Mouse (Mus musculus) hindbrain, postnatal 0 days (tissue): Measurements from ENCODE around the gene Cela1. TPM values are rescaled to one million over a fixed set of nuclear protein-coding genes. Genes with fewer than 3 reads are reported as not detected.
A peak's percentile ranks its signal among the peaks of the same experiment; 100 is the strongest.

Experiments
- ATAC-seq: fragments of 200-750 bp; cut with Nextera tagmentation; 2 replicates; pipeline ENCODE4 v1.8.0; 2017; ENCODE audit warnings: mild to moderate bottlenecking, moderate TSS enrichment, moderate library complexity
- DNase-seq: peaks from one replicate; pipeline ENCODE4 v3.0.0-alpha.2; 2015; ENCODE audit warnings: low spot score
- H3K27ac ChIP-seq: fragments of 300-500 bp; sonication (generic); 2 replicates; pipeline ENCODE4 v1.5.1; 2014; ENCODE audit warnings: mild to moderate bottlenecking
- H3K27me3 ChIP-seq: fragments of 300-500 bp; sonication (generic); 2 replicates; pipeline ENCODE4 v1.6.1; 2014; ENCODE audit warnings: low read length, mixed read lengths; ENCODE audit not compliant: insufficient read depth
- H3K36me3 ChIP-seq: fragments of 300-500 bp; sonication (generic); 2 replicates; pipeline ENCODE4 v1.6.1; 2014; ENCODE audit warnings: low read length, mixed read lengths; ENCODE audit not compliant: insufficient read depth
- H3K4me1 ChIP-seq: fragments of 300-500 bp; sonication (generic); 2 replicates; pipeline ENCODE4 v1.6.1; 2014; ENCODE audit warnings: antibody characterized with exemption, low read length, mixed read lengths; ENCODE audit not compliant: insufficient read depth
- H3K4me2 ChIP-seq: fragments of 300-500 bp; sonication (generic); 2 replicates; pipeline ENCODE4 v1.6.1; 2014; ENCODE audit warnings: low read depth, mild to moderate bottlenecking, low read length, moderate library complexity, mixed read lengths
- H3K4me3 ChIP-seq: fragments of 300-500 bp; sonication (generic); 2 replicates; pipeline ENCODE4 v1.5.1; 2014; ENCODE audit warnings: low read length
- H3K9ac ChIP-seq: fragments of 300-500 bp; sonication (generic); replicated peaks from 2 replicates; pipeline ENCODE4 v1.6.1; 2014; ENCODE audit warnings: mild to moderate bottlenecking, low read length, moderate library complexity, mixed read lengths
- H3K9me3 ChIP-seq: fragments of 300-500 bp; sonication (generic); 2 replicates; pipeline ENCODE4 v1.6.1; 2016; ENCODE audit warnings: low read length, mixed read lengths
- CTCF ChIP-seq: IDR thresholded peaks from 2 replicates; pipeline ENCODE4 v1.5.1; 2016; ENCODE audit warnings: antibody characterized with exemption, control low read depth, low read depth
- WGBS: fragments of 180-500 bp; shearing (Covaris S2); extraction: QIAGEN DNeasy Blood & Tissue Kit; methylation state at CpG from one replicate; pipeline ENCODE4 v1.1.7; 2014; 5-methylcytosine and 5-hydroxymethylcytosine counted together
- polyA plus RNA-seq: library from polyadenylated mRNA; unstranded; fragments of >200 nt; fragmentation: Nextera tagmentation; extraction: Ambion mirVana; gene quantifications from 2 replicates; pipeline ENCODE4 v1.2.1, GENCODE M21; 2015
- total RNA-seq: library from RNA; depleted of rRNA; stranded (reverse); fragments of >200 nt; gene quantifications from 2 replicates; pipeline ENCODE4 v1.2.3, GENCODE M21; 2014

The Cela1 gene
- total and polyA plus RNA-seq, 2 experiments from 2014 or later, result 1.8 to 3.1 TPM

DNA sequence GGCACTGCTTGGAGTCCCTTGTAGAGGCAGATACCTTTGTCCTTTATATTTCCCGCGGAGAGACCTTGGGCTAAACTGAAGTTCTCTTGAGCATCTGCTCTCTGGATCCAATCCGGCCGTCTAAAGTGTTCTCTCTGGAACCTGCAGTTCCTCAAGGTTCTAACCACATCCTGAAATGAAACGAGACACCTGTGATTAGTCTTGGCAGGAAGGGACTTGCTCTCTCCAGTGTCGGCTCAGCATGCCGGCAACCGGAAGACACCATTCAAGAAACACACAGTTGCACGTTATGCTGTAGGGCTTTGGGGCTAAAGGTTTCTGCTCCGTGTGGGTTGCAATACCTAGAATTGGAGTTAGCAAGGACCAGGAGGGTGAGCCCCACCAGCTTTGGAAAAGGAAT, 32.3 kb upstream of the Cela1 start:
- Histone ChIP-seq H3K4me3 (no peak overlapping the region), H3K36me3 (no peaks in the 10 kb centered on the region), H3K9me3 (no peaks in the 10 kb centered on the region), H3K4me1 (no peaks in the 10 kb centered on the region), H3K27ac (no peak overlapping the region), H3K27me3 (no peaks in the 10 kb centered on the region), H3K4me2 (no peak overlapping the region), H3K9ac (no peak overlapping the region)
- no peak for TF ChIP-seq CTCF
- ATAC-seq, result no peak
- 89% methylated on average over 10 of the region's 10 CpGs for WGBS
- no peak for DNase-seq

DNA sequence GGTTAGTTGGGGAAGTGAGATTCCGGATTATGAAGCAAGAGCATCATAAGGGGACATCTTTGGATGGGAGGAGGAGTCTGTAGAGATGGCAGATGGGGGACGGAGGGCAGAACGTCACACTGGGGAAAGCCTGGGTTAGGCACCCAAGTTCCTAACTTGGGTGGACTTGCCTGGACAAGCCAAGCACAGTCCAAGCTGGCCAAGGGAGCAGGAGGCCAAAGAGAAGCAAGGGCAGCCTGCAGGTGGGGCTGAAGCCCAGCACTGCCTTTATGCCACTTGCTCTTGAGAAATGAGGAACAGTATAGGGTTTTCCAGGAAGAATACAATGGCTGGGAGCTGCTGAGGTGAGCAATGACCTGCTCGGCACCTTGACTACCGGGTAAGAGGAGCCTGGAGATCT, 31.5 kb upstream of the Cela1 start:
- H3K9ac ChIP-seq, result no peak overlapping the region

DNA sequence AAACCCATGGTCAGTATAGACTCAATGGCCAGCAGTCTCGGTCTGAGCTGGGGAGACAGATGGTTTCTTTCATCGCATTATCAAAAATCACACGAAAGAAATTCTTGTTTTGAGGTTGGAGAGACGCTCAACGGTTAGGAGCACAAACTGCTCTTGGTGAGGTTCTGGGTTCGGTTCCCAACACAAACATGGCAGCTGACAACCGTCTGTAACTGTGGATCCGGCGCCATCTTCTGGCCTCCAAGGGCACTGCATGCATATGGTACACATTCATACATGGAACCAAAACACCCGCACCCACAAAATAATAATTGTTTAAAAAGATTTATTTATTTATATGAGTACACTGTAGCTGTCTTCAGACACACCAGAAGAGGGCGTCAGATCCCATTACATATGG, 30.9 kb upstream of the Cela1 start:
- H3K4me2 ChIP-seq, result no peak overlapping the region
- no peak overlapping the region for H3K27ac ChIP-seq
- 85% methylated on average over 11 of the region's 11 CpGs for WGBS
- H3K4me3 ChIP-seq, result no peak overlapping the region
- no peaks in the 10 kb centered on the region for H3K27me3 ChIP-seq
- ATAC-seq, result no peak
- H3K9me3 ChIP-seq, result no peaks in the 10 kb centered on the region
- H3K4me1 ChIP-seq, result no peaks in the 10 kb centered on the region
- TF ChIP-seq CTCF, result peak; percentile 32; the same call in 1 of the 2 replicates
- H3K36me3 ChIP-seq, result no peaks in the 10 kb centered on the region
- H3K9ac ChIP-seq, result no peak overlapping the region
- no peak for DNase-seq

More for the DNA sequence above, 31.5 kb upstream of the Cela1 start:
- 95% methylated on average over 5 of the region's 5 CpGs for WGBS
- no peak for TF ChIP-seq CTCF
- no peak overlapping the region for H3K4me3 ChIP-seq
- H3K9me3 ChIP-seq, result no peaks in the 10 kb centered on the region
- DNase-seq (no peak), ATAC-seq (no peak)
- no peaks in the 10 kb centered on the region for H3K27me3 ChIP-seq
- H3K27ac ChIP-seq, result no peak overlapping the region
- no peaks in the 10 kb centered on the region for H3K36me3 ChIP-seq
- no peak overlapping the region for H3K4me2 ChIP-seq
- H3K4me1 ChIP-seq, result no peaks in the 10 kb centered on the region

DNA sequence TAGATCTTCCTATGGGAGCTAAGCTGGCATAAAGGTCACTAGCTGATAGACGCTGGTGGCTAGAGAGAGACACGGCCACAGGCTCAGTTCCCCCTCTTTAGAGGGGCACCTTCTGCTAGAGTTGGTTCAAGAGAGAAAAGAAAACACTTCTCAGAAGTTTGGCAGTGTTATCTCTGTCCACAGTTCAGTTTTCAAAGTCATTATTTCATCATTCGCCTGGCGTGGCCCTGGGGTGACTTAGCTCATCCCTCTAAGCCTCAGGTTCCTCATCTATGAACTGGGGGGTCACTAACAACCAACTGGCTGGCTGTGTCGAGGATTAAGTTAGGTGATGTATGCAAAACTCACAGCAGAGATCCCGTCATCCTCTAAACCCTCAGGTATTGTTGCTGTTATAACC, 30.2 kb upstream of the Cela1 start:
- Histone ChIP-seq H3K4me2 (no peak overlapping the region), H3K4me3 (no peak overlapping the region), H3K27ac (no peak overlapping the region), H3K9me3 (no peaks in the 10 kb centered on the region), H3K27me3 (no peaks in the 10 kb centered on the region), H3K9ac (no peak overlapping the region), H3K36me3 (no peaks in the 10 kb centered on the region), H3K4me1 (no peaks in the 10 kb centered on the region)
- no peak for DNase-seq
- no peak for TF ChIP-seq CTCF
- no peak for ATAC-seq
- 86% methylated on average over 6 of the region's 6 CpGs for WGBS

DNA sequence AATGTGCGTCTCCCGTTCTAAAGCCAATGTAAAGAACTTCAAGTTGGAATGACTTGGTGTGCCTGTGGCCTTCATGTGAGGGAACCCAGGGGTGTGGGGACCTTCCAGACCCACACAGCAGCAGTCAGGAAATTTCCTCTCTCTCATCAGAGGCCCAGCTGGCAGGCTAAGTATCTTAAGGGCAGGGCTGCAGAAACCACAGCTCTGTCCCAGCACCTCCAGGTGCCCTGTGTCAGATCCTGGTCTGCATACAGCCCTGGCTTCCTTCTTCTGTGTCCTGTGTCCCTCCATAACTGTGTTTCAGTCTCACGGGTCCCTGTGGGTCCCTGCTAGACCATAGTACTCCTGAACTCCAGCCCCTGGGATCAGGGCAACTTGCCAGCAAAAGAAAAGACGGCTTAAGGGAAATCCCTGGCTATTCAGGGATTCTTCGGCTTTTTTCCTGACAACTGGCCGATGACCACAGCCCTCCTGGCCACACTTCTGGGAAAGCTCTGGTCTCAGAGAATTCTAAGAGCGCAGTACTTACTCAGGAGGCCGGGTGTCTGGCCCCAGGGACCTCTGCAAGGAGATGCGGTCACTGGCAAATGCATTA, 27.8 kb upstream of the Cela1 start:
- H3K4me2 ChIP-seq, result no peak overlapping the region
- no peak overlapping the region for H3K9ac ChIP-seq
- DNase-seq, result no peak
- H3K4me1 ChIP-seq, result no peaks in the 10 kb centered on the region
- no peaks in the 10 kb centered on the region for H3K36me3 ChIP-seq
- no peaks in the 10 kb centered on the region for H3K27me3 ChIP-seq
- no peaks in the 10 kb centered on the region for H3K9me3 ChIP-seq
- no peak overlapping the region for H3K27ac ChIP-seq
- H3K4me3 ChIP-seq, result no peak overlapping the region
- TF ChIP-seq CTCF, result no peak
- no peak for ATAC-seq
- 66% methylated on average over 9 of the region's 9 CpGs for WGBS

DNA sequence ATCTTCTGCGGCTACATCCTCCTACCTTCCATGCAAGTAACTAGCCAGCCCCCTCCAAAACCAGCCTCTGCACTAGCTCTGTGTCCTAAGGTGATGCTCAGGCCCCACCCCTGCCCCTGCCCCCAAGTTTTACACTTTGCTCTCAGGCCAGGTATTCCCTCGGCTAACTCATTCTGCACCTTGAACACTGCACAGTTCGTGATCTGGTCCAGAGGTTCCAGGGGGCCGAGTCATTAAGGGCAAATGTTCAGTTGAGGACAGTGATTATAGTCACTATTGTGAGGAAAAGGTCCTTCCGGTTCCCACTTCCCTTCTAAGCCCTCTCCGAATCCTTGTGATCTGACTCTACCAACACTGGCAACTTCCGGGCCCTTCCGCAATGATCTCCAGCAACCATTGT, 26.7 kb upstream of the Cela1 start:
- DNase-seq (no peak), ATAC-seq (no peak)
- Histone ChIP-seq H3K27ac (no peak overlapping the region), H3K4me3 (no peak overlapping the region), H3K4me2 (no peak overlapping the region), H3K9ac (no peak overlapping the region), H3K4me1 (no peaks in the 10 kb centered on the region), H3K27me3 (no peaks in the 10 kb centered on the region), H3K9me3 (no peaks in the 10 kb centered on the region), H3K36me3 (no peaks in the 10 kb centered on the region)
- WGBS, result 89% methylated on average over 8 of the region's 8 CpGs
- no peak for TF ChIP-seq CTCF

DNA sequence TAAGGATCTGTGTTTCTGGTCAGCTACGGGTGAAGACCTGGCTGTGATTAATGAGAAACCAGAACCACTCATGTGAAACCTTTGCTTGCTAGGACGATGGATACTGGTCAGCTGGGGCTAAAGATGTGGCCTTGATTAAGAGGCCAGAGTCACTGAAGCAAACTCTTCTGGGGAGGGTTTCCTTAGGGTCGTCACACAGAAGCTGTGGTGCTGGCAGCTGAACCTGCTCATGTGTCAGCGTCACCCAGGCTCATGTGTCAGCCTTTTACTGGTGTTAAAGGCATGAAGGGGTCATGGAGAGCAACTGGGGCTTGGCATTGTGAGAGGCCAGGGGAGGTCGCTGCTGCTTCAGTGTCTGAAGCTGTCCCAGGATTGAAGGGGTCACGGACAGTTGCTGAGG, 23.1 kb upstream of the Cela1 start:
- Histone ChIP-seq H3K4me2 (no peak overlapping the region), H3K27ac (no peak overlapping the region), H3K9me3 (no peaks in the 10 kb centered on the region), H3K9ac (no peak overlapping the region), H3K27me3 (no peaks in the 10 kb centered on the region), H3K36me3 (no peaks in the 10 kb centered on the region), H3K4me3 (no peak overlapping the region), H3K4me1 (no peaks in the 10 kb centered on the region)
- ATAC-seq (no peak), DNase-seq (no peak)
- 52% methylated on average over 6 of the region's 6 CpGs for WGBS
- no peak for TF ChIP-seq CTCF
